In genomic region chr2:71349511-71349910, GRCm38 (mm10) we compare ENCODE assay signal across 13 mouse cellular contexts.
"Had no signal": no experiment of that assay in that cellular context is flagged by ENCODE, and none has a peak within 500 bp of the region (broad histone marks: within the 10 kb centered on the region; RNA-seq: fewer than 3 reads in every experiment).

No protein-coding gene starts in this region.

- H3K9ac ChIP-seq: liver, embryonic 13.5 days had no signal

- H3K4me3 ChIP-seq: left cerebral cortex, adult 2 months; liver, embryonic 13.5 days had no signal

- H3K9me3 ChIP-seq: liver, embryonic 13.5 days had no signal

- H3K36me3 ChIP-seq: liver, embryonic 13.5 days had no signal

- H3K27ac ChIP-seq: left cerebral cortex, adult 2 months; liver, embryonic 13.5 days; stomach, postnatal 0 days had no signal

- H3K27me3 ChIP-seq: liver, embryonic 13.5 days had no signal

- DNase-seq: kidney, postnatal 10 days; kidney, postnatal 36 days; layer of hippocampus, postnatal 36 days; liver, embryonic 13.5 days; lung, adult 2 months; lung, postnatal 14 days; lung, postnatal 4 days; midbrain, embryonic 14.5 days; thymus, adult 2 months; thymus, postnatal 14 days; thymus, postnatal 4 days had no signal
